Mouse (Mus musculus): ENCODE results near the gene Ifnz. TPM values are rescaled to one million over a fixed set of nuclear protein-coding genes. Genes with fewer than 3 reads are reported as not detected.
"Not testable (repeated sequence)": the region's sequence is repeated elsewhere in the genome, so short reads cannot be mapped to it uniquely, and the experiment has no call there.

Ifnz gene
- 0.35 TPM in 1 of 2 replicates, not detected in the other for polyA plus RNA-seq (2015; fragmentation: Nextera tagmentation; extraction: Ambion mirVana)

DNA sequence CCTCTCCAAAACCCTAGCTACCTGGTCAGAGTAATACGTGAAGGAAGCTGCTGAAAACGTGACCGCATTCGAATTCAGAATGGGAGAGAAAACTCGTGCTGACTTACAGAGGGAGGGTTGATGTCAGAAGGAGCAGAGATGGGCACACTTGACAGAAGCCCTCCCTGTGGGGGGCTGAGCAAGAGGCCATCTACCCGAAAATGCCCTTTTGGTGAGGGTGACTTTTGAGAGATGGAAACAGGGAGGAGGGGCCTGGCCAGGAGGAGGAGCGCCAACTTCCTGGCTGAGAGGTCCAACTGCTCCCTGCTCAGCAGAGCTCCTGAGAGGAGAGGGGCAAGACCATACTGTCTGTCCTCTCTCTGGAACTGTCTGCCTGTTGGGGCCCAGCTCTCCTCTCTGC is at the start of gene Ifnz:
Ifnz (plus strand) TSS at position 301 of the 400 bp plus-strand sequence.
- 9% methylated on average over 5 of the region's 7 CpGs for WGBS
- H3K36me3 ChIP-seq; H3K9me3 ChIP-seq (replicated peaks); H3K9ac ChIP-seq; H3K27me3 ChIP-seq; ATAC-seq (replicated peaks; ENCODE audit: low FRiP score); H3K4me1 ChIP-seq: not testable (repeated sequence)
- Histone ChIP-seq H3K27ac (peak within 1 kb of the TSS; percentile 68; the same call in 1 of the 2 replicates), H3K4me2 (peak within 1 kb of the TSS; percentile 51), H3K4me3 (replicated peaks) (peak within 1 kb of the TSS; percentile 26)

DNA sequence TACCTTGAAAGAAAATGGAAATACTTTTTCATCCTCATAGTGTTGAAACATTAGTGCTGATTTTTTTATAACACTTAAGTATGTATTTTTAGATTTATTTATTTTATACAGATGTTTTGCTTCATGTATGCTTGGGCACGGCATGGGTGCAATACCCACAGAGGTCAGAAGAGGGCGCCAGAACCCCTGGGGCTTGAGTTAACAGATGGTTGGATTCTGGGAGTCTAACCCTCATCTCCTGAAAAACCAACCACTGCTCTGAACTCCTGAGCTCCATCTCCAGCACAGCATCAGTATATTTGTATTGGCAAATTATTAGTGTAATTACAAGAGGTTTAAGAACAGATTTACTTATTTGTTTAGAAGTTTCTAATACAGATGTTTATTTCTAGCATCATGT is 43.5 kb upstream of the Ifnz start:
- Histone ChIP-seq H3K9ac (no peak overlapping the region), H3K4me3 (replicated peaks) (no peak overlapping the region), H3K27me3 (0 out of 2 replicates have a peak, but pooled peaks cover 4% of the 10 kb centered on the region), H3K9me3 (replicated peaks) (no peaks in the 10 kb centered on the region), H3K27ac (no peak overlapping the region), H3K36me3 (no peaks in the 10 kb centered on the region), H3K4me2 (no peak overlapping the region), H3K4me1 (no peaks in the 10 kb centered on the region)
- WGBS = 1% methylated on average over 2 of the region's 2 CpGs
- ATAC-seq (replicated peaks; ENCODE audit: low FRiP score) = 0 out of 2 replicates have a peak, but pooled peaks have one; percentile 25

DNA sequence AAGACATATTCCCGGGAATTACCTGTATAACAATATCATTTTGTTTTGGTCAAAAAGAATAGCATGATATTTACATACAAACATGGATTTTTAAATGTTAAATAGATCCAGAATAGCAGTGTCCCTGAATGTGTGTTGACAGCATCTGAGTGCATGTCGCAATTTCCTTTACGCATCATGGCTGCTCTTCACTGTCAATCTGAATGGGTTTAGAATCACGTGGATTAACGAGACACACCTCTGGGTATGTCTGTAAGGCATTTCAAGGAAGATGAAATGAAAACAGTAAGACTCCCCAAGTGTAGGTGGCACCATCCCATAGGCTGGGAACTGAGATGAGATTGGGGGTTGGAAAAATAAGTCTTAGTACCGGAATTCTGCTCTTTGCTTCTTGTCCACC is 42.9 kb upstream of the Ifnz start:
- Histone ChIP-seq H3K4me3 (replicated peaks) (no peak overlapping the region), H3K27me3 (0 out of 2 replicates have a peak, but pooled peaks cover 4% of the 10 kb centered on the region), H3K4me1 (no peaks in the 10 kb centered on the region), H3K27ac (no peak overlapping the region), H3K36me3 (no peaks in the 10 kb centered on the region), H3K9me3 (replicated peaks) (no peaks in the 10 kb centered on the region), H3K9ac (no peak overlapping the region), H3K4me2 (no peak overlapping the region)
- no peak for ATAC-seq (replicated peaks; ENCODE audit: low FRiP score)
- WGBS = 88% methylated on average over 6 of the region's 6 CpGs

DNA sequence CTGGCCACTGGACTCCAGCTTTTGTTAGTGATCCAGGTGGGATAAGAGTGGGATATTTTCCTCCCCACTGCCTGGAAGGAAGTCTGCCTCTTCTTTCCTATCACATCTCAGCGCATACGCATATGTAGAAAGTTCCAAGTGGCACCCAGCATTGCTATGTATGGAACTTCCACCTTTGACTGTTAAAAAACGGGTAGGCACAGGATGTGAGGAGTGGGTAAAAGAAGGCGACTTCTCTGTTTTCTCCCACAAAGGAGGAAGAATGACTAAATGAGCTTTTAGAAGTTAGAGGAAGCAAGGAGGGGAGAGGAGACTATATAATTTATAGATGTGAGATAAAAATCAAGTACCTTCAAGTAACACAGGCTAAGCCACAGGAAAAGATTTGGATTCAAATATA is 40.5 kb upstream of the Ifnz start:
- 81% methylated on average over 4 of the region's 4 CpGs for WGBS
- no peak for ATAC-seq (replicated peaks; ENCODE audit: low FRiP score)
- H3K27ac ChIP-seq = no peak overlapping the region

DNA sequence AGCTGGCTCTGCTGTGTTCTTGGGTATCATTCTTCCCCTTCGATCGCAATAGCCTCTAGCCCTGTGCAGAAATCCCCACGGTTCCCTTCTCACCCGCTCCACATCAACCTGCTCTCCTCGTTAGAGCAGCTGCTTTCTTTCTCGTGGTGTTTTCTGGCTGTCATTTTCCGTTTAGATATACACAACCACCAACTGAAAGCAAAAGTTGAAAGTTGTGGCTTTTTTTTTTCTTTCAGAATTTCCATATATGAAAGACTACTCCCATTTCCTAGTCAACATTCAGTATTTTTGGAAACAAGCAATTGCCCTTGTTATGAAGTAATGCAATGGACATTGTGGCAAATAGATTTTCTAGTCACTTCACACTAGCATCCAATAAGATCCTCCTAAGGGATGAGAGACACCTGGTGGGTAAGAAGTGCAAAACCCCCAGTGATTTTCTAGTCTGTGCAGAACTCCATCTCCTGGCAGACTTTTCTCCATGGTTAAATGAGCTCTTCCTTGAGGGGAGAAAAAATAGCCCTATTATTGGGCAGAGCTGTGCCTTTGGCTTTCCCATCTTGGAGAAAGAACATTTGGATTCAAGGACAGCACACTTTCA is 39.1 kb upstream of the Ifnz start:
- ATAC-seq (replicated peaks; ENCODE audit: low FRiP score) = no peak
- no peaks in the 10 kb centered on the region for H3K9me3 ChIP-seq (replicated peaks)
- no peak overlapping the region for H3K4me2 ChIP-seq
- H3K36me3 ChIP-seq = no peaks in the 10 kb centered on the region
- H3K4me3 ChIP-seq (replicated peaks) = no peak overlapping the region
- 73% methylated on average over 7 of the region's 7 CpGs for WGBS
- H3K27me3 ChIP-seq = 0 out of 2 replicates have a peak, but pooled peaks cover 2% of the 10 kb centered on the region
- H3K27ac ChIP-seq = no peak overlapping the region
- no peak overlapping the region for H3K9ac ChIP-seq
- H3K4me1 ChIP-seq = no peaks in the 10 kb centered on the region

More for the DNA sequence above, 40.5 kb upstream of the Ifnz start:
- no peak overlapping the region for H3K9ac ChIP-seq
- no peaks in the 10 kb centered on the region for H3K36me3 ChIP-seq
- 0 out of 2 replicates have a peak, but pooled peaks cover 4% of the 10 kb centered on the region for H3K27me3 ChIP-seq
- no peaks in the 10 kb centered on the region for H3K4me1 ChIP-seq
- H3K4me3 ChIP-seq (replicated peaks) = no peak overlapping the region
- H3K9me3 ChIP-seq (replicated peaks) = no peaks in the 10 kb centered on the region
- H3K4me2 ChIP-seq = no peak overlapping the region

DNA sequence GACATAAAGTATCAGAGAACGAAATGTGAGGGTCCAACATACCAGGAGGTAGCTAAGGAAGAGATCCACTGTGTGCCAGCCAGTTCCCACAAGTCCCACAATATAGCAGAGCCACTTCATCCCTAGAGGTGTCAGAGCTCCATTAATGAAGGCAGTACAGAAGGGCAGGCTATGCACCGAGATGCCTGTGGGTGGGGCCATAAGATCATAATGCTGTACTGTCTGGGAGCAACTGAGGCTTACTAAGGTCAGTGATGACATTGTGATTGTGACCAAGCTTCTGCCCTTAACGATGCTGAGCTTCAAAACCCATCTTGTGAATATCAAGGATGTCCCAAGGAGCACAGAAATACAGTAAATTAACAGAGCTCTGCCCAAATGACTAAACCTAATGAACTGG is 37.7 kb upstream of the Ifnz start:
- Histone ChIP-seq H3K9ac (no peak overlapping the region), H3K4me1 (no peaks in the 10 kb centered on the region), H3K9me3 (replicated peaks) (no peaks in the 10 kb centered on the region), H3K36me3 (no peaks in the 10 kb centered on the region), H3K27me3 (no peaks in the 10 kb centered on the region), H3K4me2 (no peak overlapping the region), H3K4me3 (replicated peaks) (no peak overlapping the region), H3K27ac (no peak overlapping the region)
- 66% methylated on average over 3 of the region's 3 CpGs for WGBS
- ATAC-seq (replicated peaks; ENCODE audit: low FRiP score) = no peak

DNA sequence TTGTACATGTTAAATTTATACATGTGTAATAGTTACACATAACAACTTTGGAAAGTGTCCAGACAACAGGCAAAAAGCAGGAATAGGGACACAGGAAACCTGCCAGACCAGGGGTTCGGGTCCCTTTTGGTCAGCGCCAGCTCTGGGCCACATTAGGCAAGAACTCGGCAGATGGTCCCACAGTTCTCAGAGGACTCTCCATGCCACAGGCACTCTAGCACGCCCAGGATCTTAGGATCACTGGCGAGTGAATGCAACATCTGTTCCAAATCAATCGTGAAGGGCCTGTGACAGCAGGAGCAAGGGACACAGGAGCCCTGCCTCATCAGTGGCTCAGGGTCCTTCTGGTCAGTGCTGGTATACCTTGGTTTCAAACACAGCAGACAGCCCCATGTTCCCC is 32.0 kb upstream of the Ifnz start:
- Histone ChIP-seq H3K4me2 (no peak overlapping the region), H3K4me1 (no peaks in the 10 kb centered on the region), H3K4me3 (replicated peaks) (no peak overlapping the region), H3K36me3 (no peaks in the 10 kb centered on the region), H3K9me3 (replicated peaks) (no peaks in the 10 kb centered on the region), H3K27ac (no peak overlapping the region), H3K9ac (no peak overlapping the region), H3K27me3 (no peaks in the 10 kb centered on the region)
- 58% methylated on average over 6 of the region's 6 CpGs for WGBS
- no peak for ATAC-seq (replicated peaks; ENCODE audit: low FRiP score)

DNA sequence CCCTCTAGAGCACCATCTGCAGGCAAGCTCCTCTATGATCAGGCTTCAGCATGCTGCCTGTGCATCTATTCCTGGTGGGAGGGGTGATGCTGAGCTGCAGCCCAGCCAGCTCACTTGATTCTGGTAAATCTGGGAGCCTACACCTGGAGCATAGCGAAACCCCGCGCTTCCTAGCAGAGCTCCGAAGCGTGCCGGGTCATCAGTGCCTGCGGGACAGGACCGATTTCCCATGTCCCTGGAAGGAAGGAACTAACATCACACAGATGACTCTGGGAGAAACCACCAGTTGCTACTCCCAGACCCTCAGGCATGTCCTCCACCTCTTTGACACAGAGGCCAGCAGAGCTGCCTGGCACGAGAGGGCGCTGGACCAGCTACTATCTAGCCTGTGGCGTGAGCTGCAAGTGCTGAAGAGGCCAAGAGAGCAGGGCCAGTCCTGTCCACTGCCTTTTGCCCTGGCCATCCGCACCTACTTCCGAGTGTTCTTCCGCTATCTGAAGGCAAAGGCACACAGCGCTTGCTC is 27.1 kb upstream of the Ifnz start, which contains the start of gene Gm13271:
Gm13271 (plus strand) TSS at position 51 of the 523 bp plus-strand sequence.
- not testable (repeated sequence) for H3K9ac ChIP-seq; H3K27ac ChIP-seq; H3K4me2 ChIP-seq; H3K9me3 ChIP-seq (replicated peaks); H3K4me3 ChIP-seq (replicated peaks); H3K4me1 ChIP-seq; ATAC-seq (replicated peaks; ENCODE audit: low FRiP score); H3K36me3 ChIP-seq; H3K27me3 ChIP-seq
- 82% methylated on average over 15 of the region's 15 CpGs for WGBS

DNA sequence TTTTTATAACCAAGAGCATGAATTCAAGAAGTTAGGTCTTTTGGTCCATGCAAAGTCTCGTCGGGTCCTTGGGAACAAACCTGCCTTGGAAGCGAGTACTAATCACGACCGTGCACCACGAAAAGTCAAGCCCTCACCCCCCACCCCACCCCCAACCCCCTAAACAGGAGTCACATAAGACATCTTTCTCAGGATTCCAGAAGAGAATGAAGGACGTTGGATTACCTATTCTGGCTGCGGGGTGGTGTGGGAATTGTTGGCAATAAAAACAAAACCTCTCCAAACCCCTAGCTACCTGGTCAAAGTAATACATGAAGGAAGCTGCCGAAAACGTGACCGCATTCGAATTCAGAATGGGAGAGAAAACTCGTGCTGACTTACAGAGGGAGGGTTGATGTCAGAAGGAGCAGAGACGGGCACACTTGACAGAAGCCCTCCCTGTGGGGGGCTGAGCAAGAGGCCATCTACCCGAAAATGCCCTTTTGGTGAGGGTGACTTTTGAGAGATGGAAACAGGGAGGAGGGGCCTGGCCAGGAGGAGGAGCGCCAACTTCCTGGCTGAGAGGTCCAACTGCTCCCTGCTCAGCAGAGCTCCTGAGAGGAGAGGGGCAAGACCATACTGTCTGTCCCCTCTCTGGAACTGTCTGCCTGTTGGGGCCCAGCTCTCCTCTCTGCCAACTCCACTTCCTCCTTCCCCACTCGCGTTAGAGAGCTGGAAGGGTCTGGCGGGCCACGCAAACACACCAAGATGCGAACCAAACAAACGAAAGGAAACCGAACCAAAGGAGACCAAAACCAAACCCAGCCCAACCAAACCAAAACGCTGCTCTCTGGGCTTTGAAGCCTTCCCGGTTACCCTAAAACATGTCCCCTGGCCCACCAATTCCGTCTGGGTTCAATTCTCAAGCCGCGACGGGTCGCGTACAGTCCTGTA is 25.1 kb upstream of the Ifnz start:
- H3K9ac ChIP-seq = peak overlapping the region; percentile 66
- peak overlapping the region; percentile 97 for H3K27ac ChIP-seq
- peak overlapping the region; percentile 83 for H3K4me2 ChIP-seq
- H3K4me1 ChIP-seq; H3K27me3 ChIP-seq; ATAC-seq (replicated peaks; ENCODE audit: low FRiP score); H3K36me3 ChIP-seq; H3K9me3 ChIP-seq (replicated peaks): not testable (repeated sequence)
- peak overlapping the region; percentile 56 for H3K4me3 ChIP-seq (replicated peaks)
- WGBS = 8% methylated on average over 29 of the region's 31 CpGs

DNA sequence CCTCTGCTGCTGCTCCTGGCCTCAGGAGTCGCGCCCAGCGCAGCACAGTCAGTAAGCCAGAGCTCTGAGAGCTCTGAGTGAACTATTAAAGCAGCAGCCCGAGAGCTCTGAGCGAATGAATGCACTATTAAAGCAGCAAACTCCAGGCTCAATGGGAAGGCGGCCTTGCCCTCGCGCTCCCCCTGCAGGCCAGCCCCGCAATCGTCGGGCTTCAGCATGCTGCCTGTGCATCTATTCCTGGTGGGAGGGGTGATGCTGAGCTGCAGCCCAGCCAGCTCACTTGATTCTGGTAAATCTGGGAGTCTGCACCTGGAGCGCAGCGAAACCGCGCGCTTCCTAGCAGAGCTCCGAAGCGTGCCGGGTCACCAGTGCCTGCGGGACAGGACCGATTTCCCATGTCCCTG is 24.3 kb upstream of the Ifnz start:
- Histone ChIP-seq H3K4me2 (peak overlapping the region; percentile 83), H3K9ac (peak overlapping the region; percentile 66; the same call in 1 of the 2 replicates), H3K4me3 (replicated peaks) (peak overlapping the region; percentile 56), H3K27ac (peak overlapping the region; percentile 97)
- H3K27me3 ChIP-seq; H3K9me3 ChIP-seq (replicated peaks); H3K36me3 ChIP-seq; H3K4me1 ChIP-seq: not testable (repeated sequence)
- peak; percentile 100 for ATAC-seq (replicated peaks; ENCODE audit: low FRiP score)
- WGBS = 0% methylated on average over 21 of the region's 21 CpGs

DNA sequence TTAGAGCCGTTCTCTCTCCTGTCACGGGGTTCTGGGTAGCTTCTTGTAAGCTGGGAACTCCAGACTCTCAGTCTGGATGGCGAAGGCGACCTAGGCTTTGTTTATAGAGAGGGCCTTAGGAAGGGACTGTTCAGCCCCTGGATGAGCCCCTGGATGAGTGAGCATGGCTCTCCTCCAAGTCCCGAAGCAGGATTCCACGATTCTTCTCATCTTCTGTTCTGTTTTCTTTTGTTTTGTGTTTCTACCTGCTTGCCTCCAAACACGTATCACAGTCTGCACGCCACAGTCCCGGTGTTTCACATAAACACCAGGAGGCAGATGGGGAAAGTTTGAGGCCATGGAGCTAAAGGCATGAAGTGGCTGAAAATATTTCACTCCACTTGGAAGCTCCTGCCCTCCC is 23.2 kb upstream of the Ifnz start:
- not testable (repeated sequence) for H3K27ac ChIP-seq; H3K27me3 ChIP-seq; H3K36me3 ChIP-seq; H3K4me2 ChIP-seq; H3K9ac ChIP-seq; H3K4me3 ChIP-seq (replicated peaks); H3K4me1 ChIP-seq; H3K9me3 ChIP-seq (replicated peaks); ATAC-seq (replicated peaks; ENCODE audit: low FRiP score)
- 90% methylated on average over 9 of the region's 9 CpGs for WGBS
